Mouse (Mus musculus) heart, postnatal 0 days (tissue): Measurements from ENCODE around the gene Cyp2j6.

Source experiments
- CTCF ChIP-seq: IDR thresholded peaks from 2 replicates; pipeline ENCODE4 v1.5.1; 2016; ENCODE audit warnings: antibody characterized with exemption, control low read depth, low read depth
- EP300 ChIP-seq: IDR thresholded peaks from 2 replicates; pipeline ENCODE4 v1.6.1; 2016; ENCODE audit warnings: antibody characterized with exemption, low read depth

DNA sequence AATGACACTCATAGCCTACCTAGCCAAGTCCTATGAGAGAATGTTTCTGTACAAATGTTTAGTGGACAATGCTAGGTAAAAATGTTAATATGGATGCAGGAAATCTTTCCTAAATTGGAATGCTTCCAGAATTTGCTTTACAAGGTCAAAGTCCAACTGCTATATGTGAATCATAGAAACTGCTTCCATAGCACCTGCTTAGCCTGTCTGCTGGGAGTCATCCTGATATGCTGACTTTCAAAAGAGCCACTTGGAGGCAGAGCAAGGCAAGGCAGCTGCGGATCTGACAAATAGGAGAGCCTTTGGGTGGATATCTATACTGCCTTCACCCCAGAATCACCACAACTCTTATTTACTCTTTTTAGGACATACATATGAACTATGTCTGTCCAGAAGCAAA lies 14.5 kb upstream of the Cyp2j6 start:
- no peak for TF ChIP-seq CTCF
- no peak for TF ChIP-seq EP300
